Comparison of ENCODE assay signal across 9 mouse cellular contexts in genomic region chr19:41898860-41899259, GRCm38 (mm10). TPM values are rescaled to one million over a fixed set of nuclear protein-coding genes. Genes with fewer than 3 reads are reported as not detected.
DNase-seq lines count a peak whose midpoint lies in the region; ATAC-seq and TF ChIP-seq lines count a peak whose summit lies in the region.
"Had no signal": no experiment of that assay in that cellular context is flagged by ENCODE, and none has a peak within 500 bp of the region (broad histone marks: within the 10 kb centered on the region; RNA-seq: fewer than 3 reads in every experiment).

No protein-coding gene starts in this region.

- H3K4me2 ChIP-seq in kidney, embryonic 14.5 days (replicated peaks; ENCODE audit: low read depth, low read length) = no peak overlapping the region
- no peak overlapping the region for H3K4me2 ChIP-seq in forebrain, embryonic 11.5 days (ENCODE audit: low read depth, low read length, severe bottlenecking)

- no peak for ATAC-seq in kidney, embryonic 14.5 days (ENCODE audit: low FRiP score, low TSS enrichment)
- 0 out of 2 replicates have a peak, but pooled peaks have one; percentile 47 for ATAC-seq in erythroid progenitor cell, adult 5-6 weeks (replicated peaks; ENCODE audit: low FRiP score, poor library complexity, severe bottlenecking)
- 0 out of 2 replicates have a peak, but pooled peaks have one; percentile 23 for ATAC-seq in megakaryocyte progenitor cell, adult 5-6 weeks (replicated peaks; ENCODE audit: poor library complexity)
- ATAC-seq in forebrain, embryonic 11.5 days (replicated peaks; ENCODE audit: low FRiP score) = no peak

- H3K36me3 ChIP-seq in kidney, embryonic 14.5 days (ENCODE audit: control insufficient read depth, insufficient read depth, low read length) = no peaks in the 10 kb centered on the region
- H3K36me3 ChIP-seq in E14TG2a.4 (ENCODE audit: insufficient read depth, low read length) = peaks cover 12% of the 10 kb centered on the region
- H3K36me3 ChIP-seq in forebrain, embryonic 11.5 days (ENCODE audit: control insufficient read depth, insufficient read depth, low read length) = no peaks in the 10 kb centered on the region

- H3K4me3 ChIP-seq in kidney, embryonic 14.5 days (ENCODE audit: low read length) = no peak overlapping the region
- no peak overlapping the region for H3K4me3 ChIP-seq in E14TG2a.4 (replicated peaks; ENCODE audit: low read length)
- H3K4me3 ChIP-seq in forebrain, embryonic 11.5 days (ENCODE audit: low read depth, low read length) = no peak overlapping the region
- H3K4me3 ChIP-seq: erythroblast, embryonic 14.5 days had no signal

- no peak overlapping the region for H3K9ac ChIP-seq in kidney, embryonic 14.5 days (ENCODE audit: low read depth, low read length)
- H3K9ac ChIP-seq in forebrain, embryonic 11.5 days (ENCODE audit: low read length) = no peak overlapping the region

- WGBS in kidney, embryonic 14.5 days = 51% methylated on average over 4 of the region's 4 CpGs
- 47% methylated on average over 4 of the region's 4 CpGs for WGBS in forebrain, embryonic 11.5 days

- no peaks in the 10 kb centered on the region for H3K27me3 ChIP-seq in kidney, embryonic 14.5 days (ENCODE audit: control insufficient read depth, insufficient read depth, low read length)
- H3K27me3 ChIP-seq in E14TG2a.4 (ENCODE audit: insufficient read depth, low read length) = no peaks in the 10 kb centered on the region
- no peaks in the 10 kb centered on the region for H3K27me3 ChIP-seq in forebrain, embryonic 11.5 days (ENCODE audit: control insufficient read depth, insufficient read depth, low read length)

- peaks cover 15% of the 10 kb centered on the region; the same call in 1 of the 2 replicates for H3K4me1 ChIP-seq in kidney, embryonic 14.5 days (ENCODE audit: control insufficient read depth, insufficient read depth, low read length)
- H3K4me1 ChIP-seq in E14TG2a.4 (replicated peaks; ENCODE audit: low read depth, low read length) = peaks cover 18% of the 10 kb centered on the region
- peaks cover 6% of the 10 kb centered on the region; the same call in 1 of the 2 replicates for H3K4me1 ChIP-seq in forebrain, embryonic 11.5 days (replicated peaks; ENCODE audit: control insufficient read depth, insufficient read depth, low read length)

- peak; percentile 77 for TF ChIP-seq CTCF in E14TG2a.4 (conservative IDR thresholded peaks at IDR 0.05; ENCODE audit: low read length)

- DNase-seq in kidney, adult 18-20 months = peak; percentile 41
- DNase-seq in adrenal gland, postnatal 36 days = peak; percentile 33 to 63
- no peak for DNase-seq in ovary, adult 18-20 months (ENCODE audit: low spot score)
- no peak for DNase-seq in forebrain, embryonic 11.5 days (ENCODE audit: low spot score)

- no peak overlapping the region for H3K27ac ChIP-seq in kidney, embryonic 14.5 days (ENCODE audit: low read depth, low read length)
- H3K27ac ChIP-seq in forebrain, embryonic 11.5 days (ENCODE audit: low read depth, low read length) = no peak overlapping the region

- no peaks in the 10 kb centered on the region for H3K9me3 ChIP-seq in kidney, embryonic 14.5 days (ENCODE audit: control insufficient read depth, low read length)
- H3K9me3 ChIP-seq in E14TG2a.4 (ENCODE audit: low read length) = no peaks in the 10 kb centered on the region
- no peaks in the 10 kb centered on the region for H3K9me3 ChIP-seq in forebrain, embryonic 11.5 days (ENCODE audit: control insufficient read depth, low read length)

RNA-seq across cellular contexts. Expression of gene Rrp12, which starts 2.9 kb away (rescaled TPM):
- 7.8 and 15.8 TPM in 2 replicates for polyA plus RNA-seq in kidney, embryonic 14.5 days (2014; fragmentation: Nextera tagmentation; extraction: Ambion mirVana)
- total RNA-seq in adrenal gland, postnatal 36 days (2021) = 10 to 100 TPM; 12.5 to 23.2 TPM
- total RNA-seq in erythroid progenitor cell, adult 5-6 weeks (2015; ENCODE audit: low replicate concordance) = 1.1 and 2.1 TPM in 2 replicates
- 1.2 TPM in 1 of 2 replicates, not detected in the other for total RNA-seq in erythroid progenitor cell, adult 5-6 weeks (2017; ENCODE audit: low replicate concordance)
- total RNA-seq in megakaryocyte progenitor cell, adult 5-6 weeks (2015) = 10.4 and 10.5 TPM in 2 replicates
- 18.9 and 20.5 TPM in 2 replicates for total RNA-seq in megakaryocyte progenitor cell, adult 5-6 weeks (2017)
- 24.3 and 26.1 TPM in 2 replicates for polyA plus RNA-seq in forebrain, embryonic 11.5 days (2014; fragmentation: Nextera tagmentation; extraction: Ambion mirVana)

RNA-seq across cellular contexts. Expression of gene Pgam1, which starts 12.9 kb away (rescaled TPM):
- polyA plus RNA-seq in kidney, embryonic 14.5 days (2014; fragmentation: Nextera tagmentation; extraction: Ambion mirVana) = 604 and 682 TPM in 2 replicates
- 100 to 1,000 TPM; 791 to 814 TPM for total RNA-seq in adrenal gland, postnatal 36 days (2021)
- total RNA-seq in erythroid progenitor cell, adult 5-6 weeks (2015; ENCODE audit: low replicate concordance) = 102 and 109 TPM in 2 replicates
- total RNA-seq in erythroid progenitor cell, adult 5-6 weeks (2017; ENCODE audit: low replicate concordance) = 17.3 and 26.3 TPM in 2 replicates
- total RNA-seq in megakaryocyte progenitor cell, adult 5-6 weeks (2015) = 1,044 and 1,130 TPM in 2 replicates
- total RNA-seq in megakaryocyte progenitor cell, adult 5-6 weeks (2017) = 398 and 472 TPM in 2 replicates
- polyA plus RNA-seq in forebrain, embryonic 11.5 days (2014; fragmentation: Nextera tagmentation; extraction: Ambion mirVana) = 901 and 961 TPM in 2 replicates

RNA-seq across cellular contexts. Expression of gene Exosc1, which starts 34.4 kb away (rescaled TPM):
- polyA plus RNA-seq in kidney, embryonic 14.5 days (2014; fragmentation: Nextera tagmentation; extraction: Ambion mirVana) = 90.8 and 99.0 TPM in 2 replicates
- total RNA-seq in adrenal gland, postnatal 36 days (2021) = 10 to 100 TPM; 28.3 to 31.7 TPM
- total RNA-seq in erythroid progenitor cell, adult 5-6 weeks (2015; ENCODE audit: low replicate concordance) = 16.9 and 21.0 TPM in 2 replicates
- total RNA-seq in erythroid progenitor cell, adult 5-6 weeks (2017; ENCODE audit: low replicate concordance) = 7.1 and 14.1 TPM in 2 replicates
- total RNA-seq in megakaryocyte progenitor cell, adult 5-6 weeks (2015) = 90.1 and 96.9 TPM in 2 replicates
- 73.3 and 75.7 TPM in 2 replicates for total RNA-seq in megakaryocyte progenitor cell, adult 5-6 weeks (2017)
- 83.9 and 87.5 TPM in 2 replicates for polyA plus RNA-seq in forebrain, embryonic 11.5 days (2014; fragmentation: Nextera tagmentation; extraction: Ambion mirVana)

RNA-seq across cellular contexts. Expression of gene Zdhhc16, which starts 34.4 kb away (rescaled TPM):
- polyA plus RNA-seq in kidney, embryonic 14.5 days (2014; fragmentation: Nextera tagmentation; extraction: Ambion mirVana) = 60.9 and 68.9 TPM in 2 replicates
- 10 to 100 TPM; 30.1 to 30.9 TPM for total RNA-seq in adrenal gland, postnatal 36 days (2021)
- total RNA-seq in erythroid progenitor cell, adult 5-6 weeks (2015; ENCODE audit: low replicate concordance) = 21.4 and 31.4 TPM in 2 replicates
- total RNA-seq in erythroid progenitor cell, adult 5-6 weeks (2017; ENCODE audit: low replicate concordance) = 15.1 and 25.8 TPM in 2 replicates
- 52.7 and 54.9 TPM in 2 replicates for total RNA-seq in megakaryocyte progenitor cell, adult 5-6 weeks (2015)
- total RNA-seq in megakaryocyte progenitor cell, adult 5-6 weeks (2017) = 33.5 and 39.1 TPM in 2 replicates
- polyA plus RNA-seq in forebrain, embryonic 11.5 days (2014; fragmentation: Nextera tagmentation; extraction: Ambion mirVana) = 70.7 and 76.6 TPM in 2 replicates

RNA-seq across cellular contexts. Expression of gene Frat2, which starts 50.9 kb away (rescaled TPM):
- 5.4 and 7.5 TPM in 2 replicates for polyA plus RNA-seq in kidney, embryonic 14.5 days (2014; fragmentation: Nextera tagmentation; extraction: Ambion mirVana)
- total RNA-seq in adrenal gland, postnatal 36 days (2021) = 1 to 10 TPM; 2.9 to 3.4 TPM
- 5.4 TPM in 2 replicates for total RNA-seq in erythroid progenitor cell, adult 5-6 weeks (2015; ENCODE audit: low replicate concordance)
- total RNA-seq in erythroid progenitor cell, adult 5-6 weeks (2017; ENCODE audit: low replicate concordance) = 2.6 and 3.9 TPM in 2 replicates
- 25.2 and 27.8 TPM in 2 replicates for total RNA-seq in megakaryocyte progenitor cell, adult 5-6 weeks (2015)
- 28.2 and 29.8 TPM in 2 replicates for total RNA-seq in megakaryocyte progenitor cell, adult 5-6 weeks (2017)
- polyA plus RNA-seq in forebrain, embryonic 11.5 days (2014; fragmentation: Nextera tagmentation; extraction: Ambion mirVana) = 10.4 and 14.1 TPM in 2 replicates

Comparison
In these comparisons a context has a peak if more than half of its experiments do, and no peak if none do; other contexts are left out.
1. DNase-seq: peak in kidney, adult 18-20 months (single experiment) and adrenal gland, postnatal 36 days (2 of 2); none in ovary, adult 18-20 months (single experiment) and forebrain, embryonic 11.5 days (single experiment).
2. ATAC-seq: peak in erythroid progenitor cell, adult 5-6 weeks (single experiment) and megakaryocyte progenitor cell, adult 5-6 weeks (single experiment); none in kidney, embryonic 14.5 days (single experiment) and forebrain, embryonic 11.5 days (single experiment).